19 mouse cellular contexts compared by ENCODE assay signal in the genomic region with DNA sequence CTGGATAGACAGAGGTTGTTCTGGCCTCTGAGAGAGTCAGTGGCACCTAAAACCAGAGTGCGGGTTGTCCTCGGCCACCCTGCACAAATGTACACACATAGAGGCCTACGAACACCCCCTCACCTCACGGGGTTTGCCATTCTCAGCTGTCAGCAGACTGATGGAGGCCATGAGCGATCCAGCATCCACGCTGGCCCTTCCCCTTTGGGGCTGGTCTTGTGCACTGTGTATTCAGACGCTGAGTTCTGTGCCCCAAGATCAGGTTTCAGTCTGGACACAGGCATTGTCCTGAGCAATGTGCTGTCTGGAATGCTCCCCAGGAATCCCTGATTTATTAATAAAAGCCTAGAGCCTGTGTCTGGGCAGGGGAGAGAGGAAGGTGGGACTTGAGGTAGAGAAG. TPM values are rescaled to one million over a fixed set of nuclear protein-coding genes. Genes with fewer than 3 reads are reported as not detected.
DNase-seq lines count a peak whose midpoint lies in the region; ATAC-seq lines count a peak whose summit lies in the region.
"Had no signal": no experiment of that assay in that cellular context is flagged by ENCODE, and none has a peak within 500 bp of the region (broad histone marks: within the 10 kb centered on the region; RNA-seq: fewer than 3 reads in every experiment).

No protein-coding gene starts in this region.

- H3K4me3 ChIP-seq in hindbrain, embryonic 10.5 days: no peak overlapping the region
- no peak overlapping the region for H3K4me3 ChIP-seq in hindbrain, embryonic 11.5 days (ENCODE audit: low read depth, low read length)
- no peak overlapping the region for H3K4me3 ChIP-seq in limb, embryonic 10.5 days
- H3K4me3 ChIP-seq in liver, embryonic 16.5 days (ENCODE audit: low read depth, low read length): no peak overlapping the region
- H3K4me3 ChIP-seq: embryonic facial prominence, embryonic 12.5 days; forebrain, embryonic 13.5 days; hindbrain, embryonic 12.5 days; left cerebral cortex, adult 2 months had no signal

- 25% methylated on average over 7 of the region's 7 CpGs for WGBS in hindbrain, embryonic 10.5 days
- WGBS in hindbrain, embryonic 11.5 days: 37% methylated on average over 7 of the region's 7 CpGs
- 35% methylated on average over 7 of the region's 7 CpGs for WGBS in limb, embryonic 10.5 days
- 56% methylated on average over 7 of the region's 7 CpGs for WGBS in liver, embryonic 16.5 days (ENCODE audit: insufficient replicate concordance)

- peak; percentile 52 for DNase-seq in hindbrain, embryonic 10.5 days (ENCODE audit: low spot score)
- DNase-seq in hindbrain, embryonic 11.5 days (ENCODE audit: low spot score): no peak
- peak; percentile 80 for DNase-seq in embryo, embryonic 10 days (ENCODE audit: low spot score)
- peak; percentile 62 for DNase-seq in limb, embryonic 10.5 days (ENCODE audit: low spot score)
- DNase-seq in spleen, adult 12 weeks (ENCODE audit: low spot score): no peak
- DNase-seq in left cerebral cortex, postnatal 4 days: no peak
- DNase-seq: cerebellum, adult 18-20 months; kidney, adult 18-20 months; right cerebral cortex, postnatal 25 days; thymus, postnatal 14 days had no signal

- H3K4me1 ChIP-seq in hindbrain, embryonic 10.5 days (replicated peaks): peaks cover 42% of the 10 kb centered on the region
- no peaks in the 10 kb centered on the region for H3K4me1 ChIP-seq in hindbrain, embryonic 11.5 days (replicated peaks; ENCODE audit: control insufficient read depth, insufficient read depth, low read length)
- H3K4me1 ChIP-seq in limb, embryonic 10.5 days: peaks cover 60% of the 10 kb centered on the region
- H3K4me1 ChIP-seq in liver, embryonic 16.5 days (ENCODE audit: control insufficient read depth, low read depth, low read length): no peaks in the 10 kb centered on the region; the same call in none of the 2 replicates
- H3K4me1 ChIP-seq: forebrain, embryonic 13.5 days had no signal

- intact Hi-C loops in left cerebral cortex, postnatal 4 days (cut with DNase I): no loop called here

- no peak overlapping the region for H3K4me2 ChIP-seq in hindbrain, embryonic 11.5 days (replicated peaks; ENCODE audit: low read depth, low read length)
- no peak overlapping the region for H3K4me2 ChIP-seq in liver, embryonic 16.5 days (ENCODE audit: low read depth, low read length)
- H3K4me2 ChIP-seq: embryonic facial prominence, embryonic 12.5 days; forebrain, embryonic 13.5 days; hindbrain, embryonic 12.5 days had no signal

- H3K27me3 ChIP-seq in hindbrain, embryonic 10.5 days (ENCODE audit: insufficient read depth, poor library complexity, severe bottlenecking): 0 out of 2 replicates have a peak, but pooled peaks cover 5% of the 10 kb centered on the region
- no peaks in the 10 kb centered on the region for H3K27me3 ChIP-seq in hindbrain, embryonic 11.5 days (ENCODE audit: control insufficient read depth, insufficient read depth, low read length)
- H3K27me3 ChIP-seq in limb, embryonic 10.5 days (ENCODE audit: low read depth, poor library complexity, severe bottlenecking): 0 out of 2 replicates have a peak, but pooled peaks cover 8% of the 10 kb centered on the region
- no peaks in the 10 kb centered on the region for H3K27me3 ChIP-seq in liver, embryonic 16.5 days (ENCODE audit: control insufficient read depth, insufficient read depth, low read depth, low read length)
- H3K27me3 ChIP-seq: embryonic facial prominence, embryonic 12.5 days; forebrain, embryonic 13.5 days had no signal

- no peak overlapping the region for H3K9ac ChIP-seq in hindbrain, embryonic 11.5 days (ENCODE audit: low read depth, low read length)
- H3K9ac ChIP-seq in liver, embryonic 16.5 days (ENCODE audit: low read depth, low read length): no peak overlapping the region
- H3K9ac ChIP-seq: embryonic facial prominence, embryonic 12.5 days; forebrain, embryonic 13.5 days; hindbrain, embryonic 12.5 days had no signal

- peak overlapping the region; percentile 70 for H3K27ac ChIP-seq in hindbrain, embryonic 10.5 days
- no peak overlapping the region for H3K27ac ChIP-seq in hindbrain, embryonic 11.5 days (ENCODE audit: low read depth, low read length)
- H3K27ac ChIP-seq in limb, embryonic 10.5 days: peak overlapping the region; percentile 73
- peak overlapping the region; percentile 51; the same call in 1 of the 2 replicates for H3K27ac ChIP-seq in liver, embryonic 16.5 days (ENCODE audit: low read length)
- H3K27ac ChIP-seq: embryonic facial prominence, embryonic 12.5 days; forebrain, embryonic 13.5 days; hindbrain, embryonic 12.5 days; left cerebral cortex, adult 2 months had no signal

- H3K36me3 ChIP-seq in hindbrain, embryonic 10.5 days: no peaks in the 10 kb centered on the region
- H3K36me3 ChIP-seq in hindbrain, embryonic 11.5 days (ENCODE audit: control insufficient read depth, insufficient read depth, low read length): no peaks in the 10 kb centered on the region
- no peaks in the 10 kb centered on the region for H3K36me3 ChIP-seq in limb, embryonic 10.5 days
- no peaks in the 10 kb centered on the region for H3K36me3 ChIP-seq in liver, embryonic 16.5 days (ENCODE audit: control insufficient read depth, insufficient read depth)
- H3K36me3 ChIP-seq: embryonic facial prominence, embryonic 12.5 days; hindbrain, embryonic 12.5 days had no signal

- no peak for ATAC-seq in hindbrain, embryonic 11.5 days (ENCODE audit: low FRiP score)
- peak; percentile 43 for ATAC-seq in liver, embryonic 16.5 days (ENCODE audit: low read depth)
- ATAC-seq in granulocyte monocyte progenitor cell, adult 5-6 weeks (replicated peaks; ENCODE audit: poor library complexity, severe bottlenecking): no peak
- ATAC-seq: forebrain, embryonic 13.5 days had no signal

- no peaks in the 10 kb centered on the region for H3K9me3 ChIP-seq in hindbrain, embryonic 10.5 days
- no peaks in the 10 kb centered on the region for H3K9me3 ChIP-seq in hindbrain, embryonic 11.5 days (ENCODE audit: control insufficient read depth, low read length)
- no peaks in the 10 kb centered on the region for H3K9me3 ChIP-seq in limb, embryonic 10.5 days (replicated peaks)
- H3K9me3 ChIP-seq in liver, embryonic 16.5 days (replicated peaks; ENCODE audit: control insufficient read depth, low read length): no peaks in the 10 kb centered on the region
- H3K9me3 ChIP-seq: embryonic facial prominence, embryonic 12.5 days; forebrain, embryonic 13.5 days; hindbrain, embryonic 12.5 days had no signal

RNA-seq across cellular contexts. Expression of gene Gm826, which starts 14.8 kb away (rescaled TPM):
- 0.33 and 0.39 TPM in 2 replicates for polyA plus RNA-seq in hindbrain, embryonic 10.5 days (2016; fragmentation: Nextera tagmentation; extraction: Ambion mirVana)
- 0.45 TPM in 1 of 2 replicates, not detected in the other for polyA plus RNA-seq in hindbrain, embryonic 11.5 days (2014; fragmentation: Nextera tagmentation; extraction: Ambion mirVana)
- 0.28 TPM in 1 of 2 replicates, not detected in the other for polyA plus RNA-seq in limb, embryonic 10.5 days (2016; fragmentation: Nextera tagmentation; extraction: Ambion mirVana)
- 4.4 and 6.1 TPM in 2 replicates for polyA plus RNA-seq in liver, embryonic 16.5 days (2015; fragmentation: Nextera tagmentation; extraction: Ambion mirVana)
- total RNA-seq in granulocyte monocyte progenitor cell, adult 5-6 weeks (2014; fragmentation: Nextera tagmentation): not detected in 2 replicates
- total RNA-seq in granulocyte monocyte progenitor cell, adult 5-6 weeks (2017): not detected in 2 replicates
- total RNA-seq in left cerebral cortex, postnatal 4 days (2021): under 1 TPM in 1 of 2 experiments, not detected in 1; 0.50 TPM
- total RNA-seq: left cerebral cortex, adult 2 months; monocyte, adult 5-6 weeks had no signal
- polyA plus RNA-seq: brain, embryonic 14.5 days; embryonic facial prominence, embryonic 12.5 days; forebrain, embryonic 13.5 days; hindbrain, embryonic 12.5 days; stomach, embryonic 14.5 days had no signal

RNA-seq across cellular contexts. Expression of gene Mafb, which starts 18.1 kb away (rescaled TPM):
- 14.5 and 16.9 TPM in 2 replicates for polyA plus RNA-seq in hindbrain, embryonic 10.5 days (2016; fragmentation: Nextera tagmentation; extraction: Ambion mirVana)
- 8.9 and 10.4 TPM in 2 replicates for polyA plus RNA-seq in hindbrain, embryonic 11.5 days (2014; fragmentation: Nextera tagmentation; extraction: Ambion mirVana)
- 2.2 and 4.2 TPM in 2 replicates for polyA plus RNA-seq in limb, embryonic 10.5 days (2016; fragmentation: Nextera tagmentation; extraction: Ambion mirVana)
- polyA plus RNA-seq in liver, embryonic 16.5 days (2015; fragmentation: Nextera tagmentation; extraction: Ambion mirVana): 4.3 and 5.2 TPM in 2 replicates
- not detected in 2 replicates for total RNA-seq in granulocyte monocyte progenitor cell, adult 5-6 weeks (2014; fragmentation: Nextera tagmentation)
- 0.39 TPM in 1 of 2 replicates, not detected in the other for total RNA-seq in granulocyte monocyte progenitor cell, adult 5-6 weeks (2017)
- total RNA-seq in left cerebral cortex, postnatal 4 days (2021): 10 to 100 TPM; 27.8 to 31.9 TPM

Comparison
In these comparisons a context has a peak if more than half of its experiments do, and no peak if none do; other contexts are left out.
1. DNase-seq: peak in hindbrain, embryonic 10.5 days (single experiment), embryo, embryonic 10 days (single experiment) and limb, embryonic 10.5 days (single experiment); none in hindbrain, embryonic 11.5 days (single experiment), spleen, adult 12 weeks (single experiment) and left cerebral cortex, postnatal 4 days (single experiment).